Mouse (Mus musculus) 3T3-L1 (cell line): ENCODE data around the gene Chst11.

ENCODE experiments used
- DNase-seq: peaks from one replicate; pipeline ENCODE4 v3.0.0-alpha.2; 2015; ENCODE audit warnings: low read depth, low spot score

Chst11 gene

GRCm38 (mm10) chr10:83209388-83209787, 224.1 kb downstream of the Chst11 start:
- no peak for DNase-seq

GRCm38 (mm10) chr10:83210122-83210521, 224.8 kb downstream of the Chst11 start:
- DNase-seq: no peak

- DNase-seq: peak; percentile 55
Observed at GRCm38 (mm10) chr10:83210968-83211583, 225.8 kb downstream of the Chst11 start.

GRCm38 (mm10) chr10:83212618-83213017, 227.3 kb downstream of the Chst11 start:
- DNase-seq: no peak

- DNase-seq: no peak
Observed at GRCm38 (mm10) chr10:83215559-83215958, 230.3 kb downstream of the Chst11 start.

GRCm38 (mm10) chr10:83217256-83217655, 232.0 kb downstream of the Chst11 start:
- DNase-seq: no peak

- no peak for DNase-seq
Observed at GRCm38 (mm10) chr10:83218778-83219177, 233.5 kb downstream of the Chst11 start.

GRCm38 (mm10) chr10:83219729-83220128, 234.4 kb downstream of the Chst11 start:
- peak; percentile 47 for DNase-seq

GRCm38 (mm10) chr10:83220217-83220616, 234.9 kb downstream of the Chst11 start:
- no peak for DNase-seq

GRCm38 (mm10) chr10:83220847-83221246, 235.5 kb downstream of the Chst11 start:
- DNase-seq: no peak

- DNase-seq: peak; percentile 48
Observed at GRCm38 (mm10) chr10:83224999-83225398, 239.7 kb downstream of the Chst11 start.

- DNase-seq: no peak
Observed at GRCm38 (mm10) chr10:83228626-83229025, 243.3 kb downstream of the Chst11 start.

- no peak for DNase-seq
Observed at GRCm38 (mm10) chr10:83233967-83234366, 248.7 kb downstream of the Chst11 start.

GRCm38 (mm10) chr10:83234391-83234790, 249.1 kb downstream of the Chst11 start:
- DNase-seq: no peak

- no peak for DNase-seq
Observed at GRCm38 (mm10) chr10:83242106-83242686, 256.9 kb downstream of the Chst11 start.

- no peak for DNase-seq
Observed at GRCm38 (mm10) chr10:83244131-83244530, 258.8 kb downstream of the Chst11 start.
